Comparison of ENCODE assay signal across 15 mouse cellular contexts in the genomic region with DNA sequence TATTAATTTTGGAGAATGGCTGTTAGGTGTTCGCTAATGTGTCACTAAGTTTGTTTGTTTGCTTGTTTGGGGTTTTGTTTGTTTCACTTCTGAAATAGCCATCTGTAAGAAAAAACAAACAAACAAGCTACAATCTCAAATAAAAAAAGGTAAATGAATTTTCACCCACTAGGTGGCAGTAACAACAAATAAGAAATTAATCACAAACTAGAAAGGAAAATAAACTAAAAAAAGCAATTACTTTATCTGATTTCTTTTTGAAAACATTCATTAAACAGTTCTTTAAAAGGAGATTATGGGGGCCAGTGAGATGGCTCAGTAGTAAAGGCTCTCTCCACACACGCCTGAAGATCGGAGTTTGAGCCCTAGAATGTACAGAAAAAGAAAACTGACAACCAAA.
DNase-seq lines count a peak whose midpoint lies in the region; ATAC-seq and TF ChIP-seq lines count a peak whose summit lies in the region.
"Had no signal": no experiment of that assay in that cellular context is flagged by ENCODE, and none has a peak within 500 bp of the region (broad histone marks: within the 10 kb centered on the region; RNA-seq: fewer than 3 reads in every experiment).

No protein-coding gene starts in this region.

- H3K79me2 ChIP-seq in heart, adult 2 months (replicated peaks; ENCODE audit: control insufficient read depth, insufficient read depth, low read length), result no peaks in the 10 kb centered on the region

- H3K4me3 ChIP-seq in heart, adult 2 months, result no peak overlapping the region
- H3K4me3 ChIP-seq in limb, embryonic 14.5 days (replicated peaks; ENCODE audit: low read length), result no peak overlapping the region
- H3K4me3 ChIP-seq in limb, embryonic 10.5 days, result no peak overlapping the region
- H3K4me3 ChIP-seq: megakaryocyte, embryonic 14.5 days had no signal

- no peak overlapping the region for H3K27ac ChIP-seq in heart, adult 2 months
- no peak overlapping the region for H3K27ac ChIP-seq in limb, embryonic 14.5 days (replicated peaks; ENCODE audit: low read depth, low read length)
- no peak overlapping the region for H3K27ac ChIP-seq in limb, embryonic 10.5 days

- no peak overlapping the region for H3K9ac ChIP-seq in heart, adult 2 months (ENCODE audit: low read depth, low read length)
- H3K9ac ChIP-seq in limb, embryonic 14.5 days (ENCODE audit: low read depth, low read length, severe bottlenecking), result no peak overlapping the region

- intact Hi-C loops in heart, adult 2 months (cut with DNase I), result loop anchor here (10.0 kb wide), 1 partner anchor 125 kb away; no protein-coding TSS in a partner anchor
- intact Hi-C loops in heart, postnatal 25 days (cut with DNase I), result no loop called here

- no peaks in the 10 kb centered on the region for H3K36me3 ChIP-seq in heart, adult 2 months (ENCODE audit: control insufficient read depth, insufficient read depth, low read length)
- H3K36me3 ChIP-seq in limb, embryonic 14.5 days (ENCODE audit: control insufficient read depth, insufficient read depth, low read length), result no peaks in the 10 kb centered on the region
- H3K36me3 ChIP-seq in limb, embryonic 10.5 days, result no peaks in the 10 kb centered on the region

- WGBS in heart, adult 2 months, result 75% methylated on average over 3 of the region's 3 CpGs
- WGBS in limb, embryonic 14.5 days, result 85% methylated on average over 3 of the region's 3 CpGs
- 81% methylated on average over 3 of the region's 3 CpGs for WGBS in limb, embryonic 10.5 days

- DNase-seq in heart, adult 2 months, result no peak
- no peak for DNase-seq in heart, postnatal 25 days (ENCODE audit: low spot score)
- peak; percentile 20 for DNase-seq in limb, embryonic 14.5 days (ENCODE audit: low spot score)
- DNase-seq in limb, embryonic 10.5 days (ENCODE audit: low spot score), result no peak
- DNase-seq in MEL-GATA-1-ER (ENCODE audit: extremely low read depth, low read depth), result peak; percentile 11
- peak; percentile 41 for DNase-seq in brain, embryonic 14.5 days (ENCODE audit: low read depth)
- DNase-seq: adrenal gland, postnatal 36 days; heart, postnatal 36 days; kidney, adult 18-20 months; kidney, postnatal 4 days; right cerebral cortex, postnatal 4 days; thymus, adult 2 months had no signal

- H3K4me1 ChIP-seq in heart, adult 2 months (ENCODE audit: control insufficient read depth, insufficient read depth, low read length), result no peaks in the 10 kb centered on the region; the same call in 1 of the 2 replicates
- H3K4me1 ChIP-seq in limb, embryonic 14.5 days (ENCODE audit: control insufficient read depth, insufficient read depth, low read length), result no peaks in the 10 kb centered on the region
- H3K4me1 ChIP-seq in limb, embryonic 10.5 days, result no peaks in the 10 kb centered on the region
- H3K4me1 ChIP-seq: megakaryocyte, embryonic 14.5 days had no signal

- TF ChIP-seq POLR2A in heart, adult 2 months (IDR thresholded peaks at IDR 0.05; ENCODE audit: insufficient read depth, low read depth, low read length), result no peak
- no peak for TF ChIP-seq POLR2A in limb, embryonic 14.5 days (IDR thresholded peaks at IDR 0.05; ENCODE audit: borderline replicate concordance, extremely low read depth, insufficient read depth, insufficient read length)
- TF ChIP-seq POLR2A in brain, embryonic 14.5 days (IDR thresholded peaks at IDR 0.05; ENCODE audit: borderline replicate concordance, extremely low read depth, insufficient read depth, insufficient read length, poor library complexity, severe bottlenecking), result no peak

- no peaks in the 10 kb centered on the region for H3K27me3 ChIP-seq in heart, adult 2 months (ENCODE audit: control insufficient read depth, insufficient read depth, low read length)
- no peaks in the 10 kb centered on the region for H3K27me3 ChIP-seq in limb, embryonic 14.5 days (ENCODE audit: control insufficient read depth, insufficient read depth, low read length)
- no peaks in the 10 kb centered on the region for H3K27me3 ChIP-seq in limb, embryonic 10.5 days (ENCODE audit: low read depth, poor library complexity, severe bottlenecking)
- H3K27me3 ChIP-seq: megakaryocyte, embryonic 14.5 days had no signal

- H3K9me3 ChIP-seq in limb, embryonic 14.5 days (ENCODE audit: control insufficient read depth, low read length), result no peaks in the 10 kb centered on the region
- H3K9me3 ChIP-seq in limb, embryonic 10.5 days (replicated peaks), result no peaks in the 10 kb centered on the region
- H3K9me3 ChIP-seq: megakaryocyte, embryonic 14.5 days had no signal

- no peak for ATAC-seq in limb, embryonic 14.5 days (ENCODE audit: low FRiP score, low read depth)
- ATAC-seq in frontal cortex, adult (ENCODE audit: low TSS enrichment), result no peak

- H3K4me2 ChIP-seq in limb, embryonic 14.5 days (replicated peaks; ENCODE audit: low read depth, low read length, severe bottlenecking), result no peak overlapping the region
- H3K4me2 ChIP-seq: liver, embryonic 11.5 days had no signal

- TF ChIP-seq EP300 in heart, adult 2 months (IDR thresholded peaks at IDR 0.05; ENCODE audit: insufficient read depth, low read depth, low read length), result no peak

- peak; percentile 64 for TF ChIP-seq CTCF in heart, adult 2 months (IDR thresholded peaks at IDR 0.05)
- TF ChIP-seq CTCF in brain, embryonic 14.5 days (IDR thresholded peaks at IDR 0.05; ENCODE audit: borderline replicate concordance, extremely low read depth, insufficient read depth, insufficient read length), result 0 out of 2 replicates have a peak, but pooled peaks have one; percentile 1

Comparison
In these comparisons a context has a peak if more than half of its experiments do, and no peak if none do; other contexts are left out.
1. DNase-seq: peak in limb, embryonic 14.5 days (single experiment), MEL-GATA-1-ER (single experiment) and brain, embryonic 14.5 days (single experiment); none in heart, adult 2 months (0 of 2), heart, postnatal 25 days (single experiment) and limb, embryonic 10.5 days (single experiment).